Mouse (Mus musculus): ENCODE data around the gene Hnrnpdl. TPM values are rescaled to one million over a fixed set of nuclear protein-coding genes. Genes with fewer than 3 reads are reported as not detected.

Hnrnpdl gene
- polyA plus RNA-seq, 1 experiment from 2014 or later = 181 TPM

DNA sequence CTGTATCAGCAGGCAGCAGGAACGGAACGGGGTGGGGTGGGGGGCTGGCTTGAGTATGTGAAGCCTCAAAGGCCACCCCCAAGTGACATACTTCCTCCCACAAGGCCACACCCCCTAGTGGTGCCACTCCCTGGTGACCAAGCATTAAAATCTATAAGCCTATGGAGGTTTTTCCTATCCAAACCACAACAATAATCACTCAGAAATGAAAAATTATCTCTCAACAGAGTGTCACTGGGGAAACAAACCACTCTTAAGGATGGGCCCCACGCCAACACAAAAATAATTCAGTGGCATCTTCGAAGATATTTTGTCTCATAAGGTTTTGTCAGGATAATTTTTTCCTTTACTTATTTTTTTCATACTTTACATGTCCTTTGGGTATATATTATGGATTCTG is 35.6 kb downstream of the Hnrnpdl start:
- H3K27me3 ChIP-seq (replicated peaks) = no peaks in the 10 kb centered on the region
- no peaks in the 10 kb centered on the region for H3K4me1 ChIP-seq
- H3K4me2 ChIP-seq = no peak overlapping the region
- WGBS = 91% methylated on average over 4 of the region's 4 CpGs
- no peak for ATAC-seq (ENCODE audit: low FRiP score)
- no peak overlapping the region for H3K9ac ChIP-seq (replicated peaks)
- no peaks in the 10 kb centered on the region for H3K9me3 ChIP-seq (replicated peaks)
- no peaks in the 10 kb centered on the region for H3K36me3 ChIP-seq
- H3K27ac ChIP-seq (replicated peaks) = no peak overlapping the region
- H3K4me3 ChIP-seq (replicated peaks) = no peak overlapping the region

GRCm38 (mm10) chr5:100000500-100000899 is 39.0 kb downstream of the Hnrnpdl start:
- Histone ChIP-seq H3K9ac (replicated peaks) (no peak overlapping the region), H3K36me3 (no peaks in the 10 kb centered on the region), H3K4me1 (no peaks in the 10 kb centered on the region), H3K9me3 (replicated peaks) (0 out of 2 replicates have a peak, but pooled peaks cover 6% of the 10 kb centered on the region), H3K4me2 (no peak overlapping the region), H3K4me3 (replicated peaks) (no peak overlapping the region), H3K27ac (replicated peaks) (no peak overlapping the region), H3K27me3 (replicated peaks) (no peaks in the 10 kb centered on the region)
- no peak for ATAC-seq (ENCODE audit: low FRiP score)
- WGBS = 53% methylated on average over 8 of the region's 8 CpGs

DNA sequence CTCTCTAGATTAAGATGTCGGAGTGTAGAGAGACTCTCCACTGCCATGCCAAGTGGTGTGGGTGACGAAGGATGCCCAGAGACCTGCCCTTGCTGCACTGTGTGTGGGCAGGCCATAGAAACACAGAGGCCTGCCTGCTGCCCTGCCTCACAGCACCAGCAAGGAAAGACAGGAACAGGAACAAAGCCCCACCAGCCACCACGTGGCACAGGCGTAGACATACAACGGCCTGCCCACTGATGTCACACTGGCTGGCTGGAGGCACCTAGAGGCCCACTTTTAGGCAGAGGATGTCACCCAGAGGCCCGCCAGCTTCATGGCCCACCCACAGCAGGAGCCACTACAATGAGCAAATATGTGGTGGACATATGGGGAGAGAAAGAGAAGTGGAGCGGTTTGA is 39.4 kb downstream of the Hnrnpdl start:
- Histone ChIP-seq H3K36me3 (no peaks in the 10 kb centered on the region), H3K9ac (replicated peaks) (no peak overlapping the region), H3K27ac (replicated peaks) (no peak overlapping the region), H3K27me3 (replicated peaks) (no peaks in the 10 kb centered on the region), H3K4me3 (replicated peaks) (no peak overlapping the region), H3K4me2 (no peak overlapping the region), H3K9me3 (replicated peaks) (0 out of 2 replicates have a peak, but pooled peaks cover 6% of the 10 kb centered on the region), H3K4me1 (no peaks in the 10 kb centered on the region)
- WGBS = 73% methylated on average over 7 of the region's 7 CpGs
- ATAC-seq (ENCODE audit: low FRiP score) = no peak

DNA sequence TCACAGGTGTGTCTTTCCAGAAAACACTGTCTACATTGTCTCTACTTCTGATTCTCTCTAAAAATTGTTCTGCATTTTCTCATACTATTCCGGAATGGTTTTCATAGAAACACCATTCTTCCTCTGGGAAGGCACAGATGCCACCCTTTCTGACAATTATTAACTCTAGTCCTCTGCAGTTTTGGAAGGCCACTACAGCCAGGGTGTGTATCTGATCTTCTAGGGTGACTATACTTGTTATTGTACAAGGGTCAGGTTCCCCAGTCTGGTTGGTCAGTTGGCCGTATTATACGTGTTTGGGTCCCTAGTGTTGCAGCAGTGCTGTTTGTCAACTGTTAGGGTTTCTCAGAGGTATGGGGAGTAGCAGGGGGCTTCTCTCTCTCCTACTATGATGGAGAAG is 44.8 kb downstream of the Hnrnpdl start:
- Histone ChIP-seq H3K4me3 (replicated peaks) (no peak overlapping the region), H3K9ac (replicated peaks) (no peak overlapping the region), H3K4me1 (no peaks in the 10 kb centered on the region), H3K4me2 (no peak overlapping the region), H3K27me3 (replicated peaks) (no peaks in the 10 kb centered on the region), H3K27ac (replicated peaks) (no peak overlapping the region), H3K36me3 (no peaks in the 10 kb centered on the region), H3K9me3 (replicated peaks) (0 out of 2 replicates have a peak, but pooled peaks cover 6% of the 10 kb centered on the region)
- no peak for ATAC-seq (ENCODE audit: low FRiP score)
- WGBS = 96% methylated on average over 3 of the region's 3 CpGs

GRCm38 (mm10) chr5:99994166-99994565 is 45.3 kb downstream of the Hnrnpdl start:
- Histone ChIP-seq H3K4me2 (no peak overlapping the region), H3K9ac (replicated peaks) (no peak overlapping the region), H3K27me3 (replicated peaks) (no peaks in the 10 kb centered on the region), H3K9me3 (replicated peaks) (0 out of 2 replicates have a peak, but pooled peaks cover 6% of the 10 kb centered on the region), H3K27ac (replicated peaks) (no peak overlapping the region), H3K36me3 (no peaks in the 10 kb centered on the region), H3K4me1 (no peaks in the 10 kb centered on the region), H3K4me3 (replicated peaks) (no peak overlapping the region)
- WGBS = 77% methylated on average over 3 of the region's 3 CpGs
- no peak for ATAC-seq (ENCODE audit: low FRiP score)

Other genes starting within 250 kb of the Hnrnpdl start
- 1.4 TPM in 2 replicates for gene Vamp9, start 133.4 kb downstream of the Hnrnpdl start, polyA plus RNA-seq (2015; fragmentation: Nextera tagmentation; extraction: Ambion mirVana)
- gene Hnrnpd, start 60.7 kb downstream of the Hnrnpdl start, polyA plus RNA-seq (2015; fragmentation: Nextera tagmentation; extraction: Ambion mirVana) = 128 and 147 TPM in 2 replicates
- gene 4930524J08Rik, start 60.6 kb downstream of the Hnrnpdl start, polyA plus RNA-seq (2015; fragmentation: Nextera tagmentation; extraction: Ambion mirVana) = 2.3 TPM in 2 replicates
- 52.3 and 53.4 TPM in 2 replicates for gene Enoph1, start 321 bp upstream of the Hnrnpdl start, polyA plus RNA-seq (2015; fragmentation: Nextera tagmentation; extraction: Ambion mirVana)
- 29.1 and 35.0 TPM in 2 replicates for gene Tmem150c, start 120.1 kb upstream of the Hnrnpdl start, polyA plus RNA-seq (2015; fragmentation: Nextera tagmentation; extraction: Ambion mirVana)

Measured in neural tube, embryonic 15.5 days (tissue).